Mouse (Mus musculus) embryo, embryonic 11.5 days (tissue): Measurements from ENCODE around the gene Itgb1bp2.
A peak's percentile ranks its signal among the peaks of the same experiment; 100 is the strongest.

Experiments used
- DNase-seq: peaks from one replicate; pipeline ENCODE4 v3.0.0-alpha.2; 2012; ENCODE audit warnings: low read depth, low spot score

Itgb1bp2 gene

GRCm38 (mm10) chrX:101448886-101449475 lies at the start of gene Itgb1bp2:
Gene Itgb1bp2, plus strand, starts transcription at chrX:101449088.
- DNase-seq: no peak

- no peak for DNase-seq
Measured at GRCm38 (mm10) chrX:101418946-101419724, 29.8 kb upstream of the Itgb1bp2 start.

GRCm38 (mm10) chrX:101419725-101420699 lies 28.9 kb upstream of the Itgb1bp2 start:
- peak; percentile 72 for DNase-seq

GRCm38 (mm10) chrX:101420700-101421095 lies 28.2 kb upstream of the Itgb1bp2 start, which contains the start of gene Zmym3:
Gene Zmym3, minus strand, starts transcription at chrX:101420849.
- DNase-seq: no peak

GRCm38 (mm10) chrX:101423462-101423861 lies 25.4 kb upstream of the Itgb1bp2 start:
- no peak for DNase-seq

DNA sequence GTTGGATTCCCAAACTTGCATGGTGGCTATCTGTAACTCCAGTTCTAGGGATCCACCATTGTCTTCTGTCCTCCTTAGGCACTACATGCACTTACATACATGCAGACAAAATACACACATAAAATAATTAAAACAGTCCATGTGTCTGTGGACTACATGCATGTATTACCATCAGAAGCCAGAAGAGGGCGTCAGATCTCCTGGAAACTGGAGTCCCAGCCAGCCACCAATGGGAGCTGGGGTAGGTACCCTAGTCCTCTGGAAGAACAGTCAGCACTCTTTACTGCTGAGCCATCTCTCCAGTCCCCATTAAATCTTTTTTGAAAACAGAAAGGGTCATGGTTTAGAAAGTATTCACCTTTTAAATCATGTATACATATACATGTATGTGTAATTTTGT lies 21.1 kb upstream of the Itgb1bp2 start:
- no peak for DNase-seq

DNA sequence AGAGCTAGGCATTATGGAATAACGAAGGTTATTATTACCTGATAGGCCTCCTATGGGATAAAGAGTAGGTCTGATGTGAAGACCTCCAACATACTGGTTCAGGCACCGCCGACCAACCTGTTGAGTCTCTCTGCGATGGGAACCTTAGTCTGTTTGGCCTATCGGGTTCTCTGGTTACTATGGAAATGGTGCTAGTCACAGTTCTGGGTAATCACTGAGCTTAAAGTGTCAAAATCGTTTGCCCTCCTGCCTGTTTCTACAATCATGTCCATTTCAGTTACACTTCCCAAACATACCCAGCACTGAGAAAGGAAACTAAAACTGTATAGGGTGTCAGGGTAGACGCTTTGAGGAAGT lies 20.1 kb upstream of the Itgb1bp2 start:
- no peak for DNase-seq

DNA sequence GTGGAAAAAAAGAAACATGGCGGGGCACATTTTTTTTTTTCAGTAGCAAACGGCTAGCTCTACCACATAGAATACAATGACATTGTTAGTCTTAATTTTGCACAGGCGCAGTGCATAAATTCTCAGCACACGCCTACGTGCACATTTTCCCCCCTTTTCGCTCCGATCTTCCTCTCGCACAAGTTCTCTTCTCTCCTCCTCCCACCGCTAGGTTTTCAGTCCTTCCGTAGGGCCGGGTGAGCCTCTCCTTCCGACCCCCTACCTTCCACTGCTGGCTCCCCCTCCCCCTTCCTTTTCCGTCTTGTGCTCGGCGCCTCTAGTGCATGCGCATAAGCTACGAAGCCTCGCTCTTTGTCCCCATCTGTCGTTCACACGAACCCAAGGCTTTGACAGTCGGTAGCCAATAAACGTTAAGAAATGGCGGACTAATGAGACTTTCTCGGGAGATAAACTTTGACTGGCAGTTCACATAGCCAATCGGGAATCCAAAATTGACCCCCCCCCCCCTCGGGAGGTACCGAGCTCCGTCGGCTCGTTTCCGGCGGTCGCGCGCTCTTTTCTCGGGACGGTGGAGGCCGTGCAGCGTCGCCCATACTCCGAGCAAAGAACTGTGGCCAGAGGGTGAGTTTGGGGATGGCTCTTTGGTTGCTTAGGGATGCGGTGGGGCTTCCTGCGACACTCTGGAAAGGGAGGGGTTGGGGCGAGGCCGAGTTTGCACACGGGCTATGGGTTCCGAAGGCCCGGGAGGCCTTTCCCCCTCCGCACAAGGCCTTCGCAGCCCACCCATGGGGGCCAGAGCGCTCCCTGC lies 19.5 kb upstream of the Itgb1bp2 start, which contains the start of gene Nono:
Gene Nono (plus strand): TSS at position 177 of the 808 bp plus-strand sequence.
- DNase-seq: peak; percentile 88

- DNase-seq: no peak
Measured at GRCm38 (mm10) chrX:101429976-101430375, 18.9 kb upstream of the Itgb1bp2 start.

DNA sequence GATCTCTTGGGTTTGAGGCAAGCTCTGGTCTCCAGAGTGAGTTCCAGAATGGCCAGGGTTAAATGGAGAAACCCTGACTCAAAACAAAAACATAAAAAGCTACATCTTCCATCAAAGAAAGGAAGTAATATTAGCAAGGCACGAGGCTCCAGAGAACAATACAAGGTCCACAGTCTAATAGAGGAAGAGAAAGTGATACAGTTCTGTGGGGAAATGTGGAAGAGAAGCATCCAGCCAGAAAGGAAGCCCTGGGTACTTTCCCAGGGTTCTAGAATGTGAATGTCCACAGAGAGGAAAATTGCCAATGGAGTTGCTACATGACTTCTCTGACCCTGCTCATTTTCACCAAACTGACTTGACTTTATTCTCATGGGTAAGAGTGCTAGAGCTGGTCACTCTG lies 2.3 kb downstream of the Itgb1bp2 start:
- DNase-seq: no peak

- no peak for DNase-seq
Measured at GRCm38 (mm10) chrX:101451591-101451990, 2.7 kb downstream of the Itgb1bp2 start.

- no peak for DNase-seq
Measured at GRCm38 (mm10) chrX:101472202-101472601, 23.3 kb downstream of the Itgb1bp2 start.

- no peak for DNase-seq
Measured at GRCm38 (mm10) chrX:101481604-101482350, 32.9 kb downstream of the Itgb1bp2 start.

GRCm38 (mm10) chrX:101486487-101487152 lies 37.7 kb downstream of the Itgb1bp2 start:
- DNase-seq: peak; percentile 36
